Mouse (Mus musculus): ENCODE results near the gene Zmynd8.

Zmynd8 gene

GRCm38 (mm10) chr2:165857395-165857831, 41.4 kb downstream of the Zmynd8 start:
- DNase-seq: peak in 1 of 2 experiments; percentile 46

DNA sequence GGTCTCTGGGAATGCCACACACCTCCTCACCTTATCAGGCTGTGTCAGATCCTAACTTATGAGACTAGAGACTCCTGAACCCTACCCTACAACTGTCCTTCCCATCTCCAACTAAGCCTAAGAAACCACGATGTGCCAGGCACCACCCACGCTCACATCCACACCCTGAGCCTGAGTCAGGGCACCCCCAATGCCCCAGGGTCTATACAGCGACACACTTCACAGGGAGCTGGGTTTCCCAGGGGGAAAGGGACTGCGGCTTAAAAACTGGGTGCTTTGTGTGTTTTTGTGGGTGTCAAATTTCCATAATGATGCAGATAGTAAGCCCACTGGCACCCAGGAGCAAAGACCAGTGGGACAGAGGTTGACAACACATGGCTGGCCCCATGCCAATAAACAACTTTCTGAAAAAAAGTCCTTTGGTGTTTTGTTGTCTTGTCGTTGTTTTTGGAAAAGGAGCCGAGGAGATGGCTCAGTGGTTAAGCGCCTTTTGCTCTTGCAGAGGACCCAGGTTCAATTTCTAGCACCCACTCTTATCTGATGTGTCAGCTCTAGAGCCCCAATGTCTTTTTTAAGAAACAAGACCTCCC, 42.1 kb downstream of the Zmynd8 start:
- no peak for DNase-seq

DNA sequence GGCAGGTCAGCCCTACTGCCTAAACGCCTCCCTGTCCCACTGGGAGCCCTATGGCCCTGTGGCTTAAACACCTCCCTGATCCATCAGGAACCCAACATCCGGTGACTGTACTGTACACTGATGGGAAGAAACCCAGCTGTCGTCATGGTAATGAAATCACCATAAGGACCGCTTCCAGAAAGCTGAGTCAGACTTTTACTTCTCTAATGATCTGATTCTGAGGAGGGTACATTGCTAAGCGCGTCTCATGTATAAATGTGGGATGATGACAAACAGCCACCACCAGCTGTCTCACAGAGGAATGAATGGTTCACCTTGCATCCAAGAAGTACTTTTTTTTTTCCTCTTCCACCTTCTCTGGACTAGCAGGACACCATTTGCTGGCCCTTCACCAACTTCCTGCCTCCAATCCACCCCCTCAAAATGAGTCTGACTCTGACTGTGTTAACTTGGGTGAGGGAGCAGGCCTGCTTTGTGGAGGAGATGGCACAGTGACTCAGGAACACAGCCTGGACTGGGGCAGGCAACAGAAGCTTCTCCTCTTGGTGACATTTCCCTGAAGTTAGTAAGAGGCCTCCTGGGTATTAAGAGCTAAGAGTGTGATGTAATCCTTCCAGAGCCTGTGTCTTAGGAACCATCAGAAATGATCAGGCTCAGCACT, 43.0 kb downstream of the Zmynd8 start:
- DNase-seq: peak in 1 of 2 experiments; percentile 55

DNA sequence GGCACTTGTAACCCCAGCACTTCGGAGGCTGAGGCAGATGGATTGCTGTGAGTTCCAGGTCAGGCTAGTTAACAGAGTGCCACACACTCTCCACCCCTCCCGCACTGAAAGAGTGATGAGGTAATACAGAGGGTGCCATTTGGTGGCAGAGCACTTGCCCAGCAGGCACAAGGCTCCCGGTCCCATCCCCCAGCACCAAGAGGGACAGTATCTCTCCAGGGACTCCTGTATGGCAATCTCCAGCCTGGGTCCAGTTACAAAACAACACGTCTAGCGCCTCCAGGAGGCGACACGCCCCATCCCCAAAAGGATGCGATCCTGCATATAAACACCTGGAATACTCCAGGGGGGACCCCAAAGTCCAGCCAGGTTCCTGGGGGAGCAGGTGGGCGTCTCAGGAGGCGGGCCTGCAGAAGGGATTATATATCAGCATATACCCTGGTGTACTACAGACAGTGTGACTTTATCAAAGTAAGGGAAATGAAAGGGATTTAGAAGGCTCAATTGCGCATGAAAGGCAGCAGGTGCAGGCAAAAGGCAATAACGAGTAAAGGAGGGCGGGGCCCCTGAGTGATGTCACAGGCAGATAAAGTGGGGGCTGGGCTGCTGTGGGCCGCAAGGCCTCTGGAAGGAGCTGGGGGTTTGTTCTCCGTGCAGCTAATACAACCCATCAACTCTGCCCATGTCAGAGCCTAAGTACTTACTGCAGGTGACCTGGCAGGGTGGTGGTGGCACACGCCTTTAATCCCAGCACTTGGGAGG, 44.4 kb downstream of the Zmynd8 start:
- peak in 1 of 2 experiments; percentile 36 for DNase-seq

- no peak for DNase-seq
Measured at GRCm38 (mm10) chr2:165852896-165853633, 45.8 kb downstream of the Zmynd8 start.

DNA sequence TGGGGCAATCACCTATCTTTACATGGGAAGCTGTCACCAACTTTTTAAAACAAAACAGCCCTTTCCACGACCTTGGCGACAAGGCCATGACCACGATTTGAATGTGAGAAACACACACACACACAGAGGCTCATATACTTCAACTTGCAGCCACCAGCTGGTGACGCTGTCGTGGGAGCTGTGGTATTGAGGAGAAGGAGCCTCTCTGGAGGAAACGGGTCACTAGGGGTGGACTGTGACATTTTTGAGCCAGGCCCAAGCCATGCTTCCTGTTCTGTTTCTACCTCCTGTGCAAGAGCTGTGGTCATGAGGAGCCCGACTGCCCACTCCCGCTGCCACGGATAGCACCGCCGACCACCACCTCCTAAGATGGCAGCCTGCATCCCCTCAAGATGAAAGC, 46.4 kb downstream of the Zmynd8 start:
- peak in 1 of 2 experiments; percentile 35 for DNase-seq

GRCm38 (mm10) chr2:165851811-165852415, 46.9 kb downstream of the Zmynd8 start:
- DNase-seq: peak; percentile 72 to 78

GRCm38 (mm10) chr2:165850826-165851225, 48.0 kb downstream of the Zmynd8 start:
- DNase-seq: no peak

- DNase-seq: peak; percentile 66 to 81
Measured at GRCm38 (mm10) chr2:165849129-165849528, 49.7 kb downstream of the Zmynd8 start.

- DNase-seq: no peak
Measured at GRCm38 (mm10) chr2:165846787-165847186, 52.0 kb downstream of the Zmynd8 start.

GRCm38 (mm10) chr2:165845490-165845889, 53.3 kb downstream of the Zmynd8 start:
- peak; percentile 84 to 90 for DNase-seq

GRCm38 (mm10) chr2:165843350-165843749, 55.5 kb downstream of the Zmynd8 start:
- no peak for DNase-seq

DNA sequence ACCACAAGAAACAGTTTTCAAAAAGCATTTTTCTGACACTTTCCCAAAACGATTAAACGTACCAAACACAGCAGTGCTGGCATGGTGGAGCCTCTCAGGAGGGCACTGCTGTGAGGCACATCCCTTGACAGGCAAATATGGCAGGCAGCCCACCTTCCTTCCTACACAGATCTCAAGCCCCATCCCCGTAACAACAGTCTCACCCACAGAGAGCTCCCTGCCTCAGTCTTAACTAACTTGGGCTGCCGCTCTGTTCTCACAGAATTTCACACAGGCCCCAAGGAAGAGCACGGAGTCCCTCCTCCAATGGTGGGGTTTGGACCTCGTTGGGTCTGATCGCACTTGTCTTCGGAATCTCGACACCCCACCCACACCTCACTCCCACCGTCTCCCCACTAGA, 56.6 kb downstream of the Zmynd8 start:
- no peak for DNase-seq

- no peak for DNase-seq
Measured at GRCm38 (mm10) chr2:165841805-165842204, 57.0 kb downstream of the Zmynd8 start.

GRCm38 (mm10) chr2:165840852-165841251, 58.0 kb downstream of the Zmynd8 start:
- no peak for DNase-seq

DNA sequence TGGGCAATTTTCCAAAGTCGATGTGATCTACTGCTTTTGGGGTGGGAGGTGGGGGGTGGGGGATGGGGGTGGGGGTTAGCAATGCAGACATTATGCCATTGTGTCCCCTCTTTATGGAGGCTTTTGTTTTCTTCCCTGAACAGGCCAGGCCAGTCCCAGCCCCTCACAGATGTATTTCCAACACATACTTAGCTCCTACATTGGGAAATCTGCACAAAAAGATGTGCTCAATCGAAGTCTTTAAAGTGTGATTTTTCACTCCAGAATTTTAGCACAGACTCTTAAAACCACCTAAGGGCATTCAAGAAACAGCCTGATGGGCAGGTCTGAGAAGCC, 59.5 kb downstream of the Zmynd8 start:
- no peak for DNase-seq

- DNase-seq: no peak
Measured at GRCm38 (mm10) chr2:165838606-165839316, 60.1 kb downstream of the Zmynd8 start.

- no peak for DNase-seq
Measured at GRCm38 (mm10) chr2:165834601-165835000, 64.2 kb downstream of the Zmynd8 start.

GRCm38 (mm10) chr2:165833468-165833867, 65.3 kb downstream of the Zmynd8 start:
- DNase-seq: no peak

DNA sequence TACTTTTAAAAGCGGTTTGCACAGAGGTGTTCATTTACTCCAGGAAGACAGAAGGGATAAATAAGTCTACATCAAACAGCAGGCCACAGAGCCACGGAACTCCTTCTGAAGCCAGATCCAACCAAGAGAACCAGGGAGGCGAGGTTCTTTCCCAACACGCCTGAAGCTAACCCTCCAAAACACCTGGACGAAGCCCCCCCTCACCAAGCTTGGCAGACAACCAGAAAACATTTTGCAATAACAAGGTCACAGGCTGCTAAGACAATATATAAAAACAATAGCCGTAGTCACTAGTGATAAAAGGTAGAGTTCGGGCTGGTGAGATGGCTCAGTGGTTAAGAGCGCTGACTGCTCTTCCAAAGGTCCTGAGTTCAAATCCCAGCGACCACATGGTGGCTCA, 66.1 kb downstream of the Zmynd8 start:
- DNase-seq: no peak

DNA sequence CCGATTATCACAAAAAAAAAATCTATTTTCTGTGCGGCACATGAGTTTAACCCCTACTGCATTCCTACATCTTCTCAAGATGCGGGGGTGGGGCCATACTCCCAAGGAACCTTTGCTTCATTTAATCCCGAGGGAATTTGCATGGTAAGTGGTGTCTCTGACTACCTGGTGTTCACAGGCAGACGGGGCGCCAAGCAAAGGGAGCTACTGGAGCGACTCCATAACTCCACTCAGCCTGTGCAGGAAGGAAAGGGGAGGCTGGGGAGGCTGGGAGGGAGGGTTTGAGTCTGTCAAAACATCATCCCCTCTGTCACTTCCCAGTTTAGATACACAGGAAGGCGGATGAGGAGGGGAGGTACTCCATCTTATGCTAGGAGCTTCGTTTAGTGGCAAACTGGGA, 66.5 kb downstream of the Zmynd8 start:
- DNase-seq: peak in 1 of 2 experiments; percentile 34

GRCm38 (mm10) chr2:165831637-165832289, 67.1 kb downstream of the Zmynd8 start:
- DNase-seq: no peak

Data from cerebellum, postnatal 14 days (tissue).